Mouse (Mus musculus) gastrocnemius, adult 8-10 months (tissue): Measurements from ENCODE around the gene Twf1. TPM values are rescaled to one million over a fixed set of nuclear protein-coding genes. Genes with fewer than 3 reads are reported as not detected.

Experiments used
- DNase-seq, 2 experiments: peaks; one replicate each; pipeline ENCODE4 v3.0.0; 2022; ENCODE audit warnings: low spot score in 2 of 2
- total RNA-seq, 4 experiments: library from RNA; stranded (reverse); gene quantifications; 2 replicates each; pipeline ENCODE4 v1.2.4; 2022

The Twf1 gene
- total RNA-seq, result 1 to 10 TPM; 4.4 to 8.9 (median 6.4) TPM

- peak; percentile 97 to 98 for DNase-seq
Observed at GRCm38 (mm10) chr15:94589219-94590075, at the start of gene Twf1. Gene Twf1, minus strand, starts transcription at chr15:94589889.

DNA sequence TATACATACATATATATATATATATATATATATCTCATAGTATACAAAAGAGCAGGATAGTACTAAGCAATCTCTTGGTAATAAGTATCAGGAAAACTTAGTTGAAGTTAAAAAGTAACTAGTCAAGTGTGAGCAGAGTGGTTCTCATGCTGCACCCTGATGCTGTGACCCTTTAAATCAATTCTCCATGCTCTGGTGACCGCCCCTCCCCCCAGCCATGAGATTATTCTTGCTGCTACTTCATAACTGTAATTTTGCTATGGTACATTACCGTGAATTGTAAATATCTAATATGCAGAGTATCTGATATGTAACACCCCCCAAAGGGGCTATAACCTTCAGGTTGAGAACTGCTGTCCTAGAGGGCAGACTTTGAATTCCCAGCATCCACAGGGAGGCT lies 49.4 kb upstream of the Twf1 start:
- DNase-seq, result no peak

DNA sequence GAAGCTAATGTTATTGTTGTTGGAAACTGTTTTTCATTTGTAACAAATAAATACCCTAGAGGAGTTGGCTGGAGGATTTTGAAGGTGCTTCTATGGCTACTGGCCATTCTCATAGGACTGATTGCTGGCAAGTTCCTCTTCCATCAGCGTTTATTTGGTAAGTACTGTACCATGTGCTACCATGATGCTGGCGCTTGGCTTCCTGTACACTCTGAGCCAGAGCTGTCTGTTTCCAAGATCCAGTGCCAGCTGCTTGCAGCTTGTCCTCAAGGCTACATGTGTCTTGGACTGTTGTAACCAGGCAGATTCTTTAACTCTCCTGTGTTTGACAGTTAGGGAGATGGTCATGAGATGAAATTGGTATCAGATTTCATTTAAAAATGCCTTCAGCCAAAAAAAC lies 48.5 kb upstream of the Twf1 start:
- DNase-seq, result no peak

DNA sequence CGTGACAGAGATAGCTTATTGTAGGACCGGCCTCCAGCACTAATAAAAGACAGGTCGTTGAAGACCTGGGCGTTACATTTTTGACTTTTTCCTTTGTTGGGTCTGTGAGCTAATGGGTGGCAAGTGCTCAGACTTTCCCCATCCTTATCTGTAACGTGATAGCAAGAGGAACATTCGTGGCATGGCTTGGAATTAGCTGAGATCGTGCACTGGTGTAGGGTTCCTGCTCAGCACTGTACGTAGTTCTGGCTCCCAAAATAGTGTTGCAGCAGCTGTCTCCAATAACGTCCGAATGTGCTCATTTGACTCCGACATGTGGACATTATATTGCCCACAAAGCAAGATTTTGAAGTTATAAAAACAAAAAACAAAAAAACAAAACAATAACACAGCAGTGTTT lies 44.8 kb upstream of the Twf1 start:
- DNase-seq, result no peak

DNA sequence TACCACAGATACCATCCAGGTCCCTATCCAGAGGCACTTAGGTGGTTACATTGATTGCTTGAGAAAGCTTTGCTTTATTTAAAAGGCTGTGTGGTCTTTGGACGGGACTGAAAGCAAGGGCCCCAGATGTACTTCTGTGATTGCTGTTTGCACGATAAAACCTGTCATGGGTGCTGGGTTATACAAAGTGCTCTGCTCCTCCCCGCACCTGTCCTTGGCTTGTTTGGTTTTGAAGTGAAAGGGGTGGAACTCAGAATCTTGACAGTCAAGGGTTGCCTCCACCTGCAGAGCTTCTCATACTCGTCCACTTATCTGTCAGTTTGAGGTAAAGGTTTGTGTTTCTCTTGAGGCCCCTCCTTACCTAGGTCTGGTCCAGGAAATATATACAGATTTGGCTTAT lies 40.9 kb upstream of the Twf1 start:
- DNase-seq, result no peak

GRCm38 (mm10) chr15:94628830-94629601 lies 39.3 kb upstream of the Twf1 start, which contains the start of gene Tmem117:
Gene Tmem117, plus strand, starts transcription at chr15:94629232.
- peak in 1 of 2 experiments; percentile 55 for DNase-seq

- no peak for DNase-seq
Observed at GRCm38 (mm10) chr15:94628463-94628829, 38.8 kb upstream of the Twf1 start.

DNA sequence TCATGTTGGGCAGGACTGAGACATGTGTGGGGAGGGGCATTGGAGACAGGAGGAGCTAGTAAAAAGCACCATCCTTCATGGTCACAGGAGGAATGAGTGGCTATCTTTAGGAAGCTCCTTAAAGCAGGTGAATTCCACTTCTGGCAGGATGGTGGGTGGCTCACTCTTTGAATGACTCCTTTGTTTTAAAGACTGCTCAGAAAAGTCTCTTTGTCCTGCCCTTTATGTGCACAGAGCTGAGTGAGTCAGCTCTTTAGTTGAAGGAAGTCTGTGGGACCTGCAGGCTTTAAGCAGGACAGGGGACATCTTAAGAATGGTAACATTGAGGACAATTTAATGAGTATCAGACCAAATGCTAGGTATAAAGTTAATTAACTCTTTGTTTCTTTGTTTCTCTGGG lies 31.2 kb upstream of the Twf1 start:
- no peak for DNase-seq

DNA sequence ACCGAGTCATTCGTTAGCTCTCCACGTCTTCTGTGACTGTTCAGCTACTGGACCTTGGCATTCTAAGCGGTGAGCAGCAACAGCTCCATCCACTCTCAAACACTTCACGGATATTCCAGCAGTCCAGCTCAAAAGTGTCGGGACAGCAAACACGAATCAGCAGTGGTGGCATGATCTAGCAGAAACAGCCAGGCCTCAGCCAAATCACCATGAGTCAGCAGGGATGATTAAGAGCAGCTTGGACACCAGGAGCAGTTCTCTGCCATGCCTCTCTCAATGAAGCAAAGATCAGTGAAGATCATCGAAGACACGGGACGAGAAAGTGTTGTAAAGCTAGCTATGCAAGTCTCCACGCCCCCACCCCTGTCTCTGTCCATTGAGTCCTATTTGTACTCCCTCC lies 26.3 kb upstream of the Twf1 start:
- DNase-seq, result no peak

GRCm38 (mm10) chr15:94607768-94608167 lies 18.1 kb upstream of the Twf1 start:
- DNase-seq, result no peak

- no peak for DNase-seq
Observed at GRCm38 (mm10) chr15:94602441-94602840, 12.8 kb upstream of the Twf1 start.

- DNase-seq, result peak in 1 of 2 experiments; percentile 14
Observed at GRCm38 (mm10) chr15:94601339-94601738, 11.7 kb upstream of the Twf1 start.

- no peak for DNase-seq
Observed at GRCm38 (mm10) chr15:94600145-94600707, 10.5 kb upstream of the Twf1 start.

- no peak for DNase-seq
Observed at GRCm38 (mm10) chr15:94593586-94593985, 3.9 kb upstream of the Twf1 start.

GRCm38 (mm10) chr15:94591356-94591755 lies 1.7 kb upstream of the Twf1 start:
- no peak for DNase-seq

DNA sequence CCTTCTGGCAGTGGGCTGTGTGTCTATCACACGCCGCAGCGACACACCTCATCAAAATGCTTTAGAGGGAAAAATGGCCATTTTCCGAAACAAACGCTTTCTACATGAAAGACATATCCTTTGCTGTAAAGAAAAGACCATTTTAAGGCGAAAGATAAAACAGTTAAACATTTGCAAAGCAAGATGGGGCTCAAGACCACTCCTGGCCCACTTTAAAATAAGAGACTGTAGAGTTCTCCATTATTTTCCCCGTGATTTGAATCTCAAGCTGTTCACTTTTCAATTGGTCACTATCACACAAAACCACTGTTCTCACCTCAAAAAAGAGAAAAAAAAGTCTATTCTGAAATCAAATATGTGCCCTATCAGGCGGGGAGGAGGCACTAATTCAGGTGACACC lies 394 bp upstream of the Twf1 start:
- no peak for DNase-seq

- no peak for DNase-seq
Observed at GRCm38 (mm10) chr15:94587826-94588715, 1.6 kb downstream of the Twf1 start.

DNA sequence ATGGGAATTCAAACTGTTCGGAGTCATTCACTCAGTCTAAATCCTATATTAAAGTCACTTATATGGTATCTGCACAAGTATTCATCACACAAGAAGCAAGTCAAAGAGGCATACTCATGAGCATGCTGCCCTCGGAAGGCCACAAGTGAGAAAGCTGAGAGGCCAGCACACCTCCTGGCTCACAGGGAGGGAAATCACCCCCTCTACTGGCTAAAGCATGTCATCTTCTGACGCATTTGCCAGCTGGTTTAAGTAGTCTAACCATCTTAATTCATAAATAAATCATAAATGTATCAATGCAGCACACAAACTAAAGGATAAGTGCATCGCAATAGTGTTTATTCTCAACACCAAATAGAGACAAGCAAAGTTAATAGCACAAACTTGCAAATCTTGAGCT lies 5.0 kb downstream of the Twf1 start:
- DNase-seq, result no peak

GRCm38 (mm10) chr15:94583153-94583552 lies 6.5 kb downstream of the Twf1 start:
- no peak for DNase-seq

GRCm38 (mm10) chr15:94582000-94582593 lies 7.6 kb downstream of the Twf1 start:
- no peak for DNase-seq
